In genomic region chr7:132812619-132813415, GRCm38 (mm10) we compare ENCODE assay signal across 7 mouse cellular contexts. TPM values are rescaled to one million over a fixed set of nuclear protein-coding genes. Genes with fewer than 3 reads are reported as not detected.
DNase-seq lines count a peak whose midpoint lies in the region; ATAC-seq and TF ChIP-seq lines count a peak whose summit lies in the region.

No protein-coding gene starts in this region.

- H3K27me3 ChIP-seq in embryonic facial prominence, embryonic 14.5 days (replicated peaks; ENCODE audit: control insufficient read depth, insufficient read depth, low read length), result no peaks in the 10 kb centered on the region
- no peaks in the 10 kb centered on the region for H3K27me3 ChIP-seq in heart, embryonic 16.5 days (ENCODE audit: control insufficient read depth, insufficient read depth, low read length)

- H3K36me3 ChIP-seq in ES-E14 (ENCODE audit: control insufficient read depth, insufficient read depth, low read length, poor library complexity, severe bottlenecking) (no peaks in the 10 kb centered on the region; the same call in 1 of the 2 replicates), macrophage (ENCODE audit: inconsistent target) (no peaks in the 10 kb centered on the region)
- H3K36me3 ChIP-seq in embryonic facial prominence, embryonic 14.5 days (ENCODE audit: control insufficient read depth, insufficient read depth, low read length), result no peaks in the 10 kb centered on the region
- no peaks in the 10 kb centered on the region for H3K36me3 ChIP-seq in heart, embryonic 16.5 days (ENCODE audit: control insufficient read depth, insufficient read depth)

- peak; percentile 23; the same call in 1 of the 2 replicates for ATAC-seq in embryonic facial prominence, embryonic 14.5 days (ENCODE audit: low read depth)
- ATAC-seq in heart, embryonic 16.5 days (replicated peaks; ENCODE audit: extremely low read depth, insufficient read depth, low FRiP score), result peak; percentile 42

- WGBS in embryonic facial prominence, embryonic 14.5 days, result under 1% methylated on average over 37 of the region's 59 CpGs
- WGBS in heart, embryonic 16.5 days, result under 1% methylated on average over 59 of the region's 59 CpGs
- under 1% methylated on average over 57 of the region's 59 CpGs for WGBS in macrophage (ENCODE audit: missing documents)

- H3K4me3 ChIP-seq in ES-E14 (ENCODE audit: insufficient read depth in 1 of 2, low read depth in 1 of 2, low read length in 2 of 2, poor library complexity in 1 of 2, severe bottlenecking in 1 of 2) (peak overlapping the region; percentile 75 to 85), macrophage (ENCODE audit: inconsistent target) (peak overlapping the region; percentile 74)
- peak overlapping the region; percentile 68 for H3K4me3 ChIP-seq in embryonic facial prominence, embryonic 14.5 days (ENCODE audit: low read depth, low read length)
- peak overlapping the region; percentile 66 for H3K4me3 ChIP-seq in heart, embryonic 16.5 days (ENCODE audit: low read length)

- H3K4me1 ChIP-seq in ES-E14 (ENCODE audit: control insufficient read depth in 2 of 2, insufficient read depth in 2 of 2, low read length in 2 of 2, poor library complexity in 1 of 2), result peaks cover 7 to 14% of the 10 kb centered on the region in 2 experiments
- H3K4me1 ChIP-seq in embryonic facial prominence, embryonic 14.5 days (ENCODE audit: control insufficient read depth, insufficient read depth, low read length), result peaks cover 34% of the 10 kb centered on the region
- H3K4me1 ChIP-seq in heart, embryonic 16.5 days (ENCODE audit: control insufficient read depth, insufficient read depth, low read length), result peaks cover 48% of the 10 kb centered on the region

- peak overlapping the region; percentile 77 for H3K9ac ChIP-seq in ES-E14 (ENCODE audit: insufficient read depth, low read depth, low read length, poor library complexity, severe bottlenecking)
- peak overlapping the region; percentile 81 for H3K9ac ChIP-seq in embryonic facial prominence, embryonic 14.5 days (ENCODE audit: low read depth, low read length)
- peak overlapping the region; percentile 91 for H3K9ac ChIP-seq in heart, embryonic 16.5 days (ENCODE audit: low read length)

- in situ Hi-C loops in ES-E14 (cut with MboI; ENCODE audit: low sequenced_read_pairs in 2 of 2, unreplicated experiment in 2 of 2), result no loop called here

- peak overlapping the region; percentile 84 for H3K4me2 ChIP-seq in embryonic facial prominence, embryonic 14.5 days (ENCODE audit: low read depth, low read length)
- H3K4me2 ChIP-seq in heart, embryonic 16.5 days (ENCODE audit: low read depth, low read length), result peak overlapping the region; percentile 94

- no peak overlapping the region for H3K27ac ChIP-seq in ES-E14 (ENCODE audit: insufficient read depth, low read depth, low read length, poor library complexity, severe bottlenecking)
- H3K27ac ChIP-seq in embryonic facial prominence, embryonic 14.5 days (replicated peaks; ENCODE audit: low read depth, low read length), result peak overlapping the region; percentile 88
- peak overlapping the region; percentile 96 for H3K27ac ChIP-seq in heart, embryonic 16.5 days (ENCODE audit: low read length)
- peak overlapping the region; percentile 78 for H3K27ac ChIP-seq in macrophage

- DNase-seq in ES-E14 (ENCODE audit: low read depth, low spot score), result no peak
- DNase-seq in adrenal gland, postnatal 14 days, result peak; percentile 82
- DNase-seq in embryonic facial prominence, embryonic 14.5 days (ENCODE audit: low spot score), result peak; percentile 57
- peak; percentile 65 for DNase-seq in kidney, postnatal 14 days
- peak; percentile 44 for DNase-seq in spleen, adult 12 weeks (ENCODE audit: low spot score)

- H3K79me2 ChIP-seq in macrophage (ENCODE audit: inconsistent target), result peaks cover 51% of the 10 kb centered on the region

- no peaks in the 10 kb centered on the region for H3K9me3 ChIP-seq in ES-E14 (ENCODE audit: control insufficient read depth, insufficient read depth, low read depth, low read length)
- no peaks in the 10 kb centered on the region for H3K9me3 ChIP-seq in embryonic facial prominence, embryonic 14.5 days (ENCODE audit: control insufficient read depth, low read length)
- no peaks in the 10 kb centered on the region for H3K9me3 ChIP-seq in heart, embryonic 16.5 days (replicated peaks; ENCODE audit: control insufficient read depth, low read length)

TF ChIP-seq in ES-E14, 5 proteins besides CTCF, POLR2A, EP300 and RAD21:
- TF ChIP-seq ZNF384 (IDR thresholded peaks at IDR 0.05; ENCODE audit: low read depth, low read length) (0 out of 2 replicates have a peak, but pooled peaks have one; percentile 20), MAFK (IDR thresholded peaks at IDR 0.05; ENCODE audit: insufficient read depth, low read depth, low read length) (no peak)

RNA-seq across cellular contexts. Expression of gene Fam53b, which starts 0.9 kb away (rescaled TPM):
- total RNA-seq in ES-E14 (2012; rRNA removed), result 8.6 and 8.8 TPM in 2 replicates
- 64.8 and 65.8 TPM in 2 replicates for total RNA-seq in adrenal gland, postnatal 14 days (2021)
- polyA plus RNA-seq in embryonic facial prominence, embryonic 14.5 days (2014; fragmentation: Nextera tagmentation; extraction: Ambion mirVana), result 16.5 and 21.0 TPM in 2 replicates
- polyA plus RNA-seq in heart, embryonic 16.5 days (2015; fragmentation: Nextera tagmentation; extraction: Ambion mirVana), result 16.4 and 21.8 TPM in 2 replicates
- total RNA-seq in macrophage (2018; cell fraction: chromatin; rRNA removed), result 100 to 1,000 TPM in 13 of 26 experiments, 10 to 100 TPM in 13; 24.2 to 164 (median 103) TPM
- 10 to 100 TPM; 11.4 to 67.0 (median 51.9) TPM for total RNA-seq in macrophage (2018; cell fraction: cytosol; rRNA removed)
- 100 to 1,000 TPM in 8 of 26 experiments, 10 to 100 TPM in 18; 21.6 to 149 (median 81.0) TPM for total RNA-seq in macrophage (2018; cell fraction: nucleus; rRNA removed)
- polyA plus RNA-seq in macrophage (2018), result 28.5 to 45.3 TPM (median 29.8 TPM) in 3 replicates

RNA-seq across cellular contexts. Expression of gene Eef1akmt2, which starts 39.7 kb away (rescaled TPM):
- 14.5 and 17.9 TPM in 2 replicates for total RNA-seq in ES-E14 (2012; rRNA removed)
- total RNA-seq in adrenal gland, postnatal 14 days (2021), result 26.3 and 30.4 TPM in 2 replicates
- polyA plus RNA-seq in embryonic facial prominence, embryonic 14.5 days (2014; fragmentation: Nextera tagmentation; extraction: Ambion mirVana), result 58.5 and 62.2 TPM in 2 replicates
- 35.1 and 43.0 TPM in 2 replicates for polyA plus RNA-seq in heart, embryonic 16.5 days (2015; fragmentation: Nextera tagmentation; extraction: Ambion mirVana)
- total RNA-seq in macrophage (2018; cell fraction: chromatin; rRNA removed), result 10 to 100 TPM; 16.6 to 67.7 (median 39.8) TPM
- total RNA-seq in macrophage (2018; cell fraction: cytosol; rRNA removed), result 10 to 100 TPM in 25 of 26 experiments, 1 to 10 TPM in 1; 9.6 to 21.4 (median 15.7) TPM
- total RNA-seq in macrophage (2018; cell fraction: nucleus; rRNA removed), result 10 to 100 TPM; 12.7 to 46.5 (median 25.2) TPM
- polyA plus RNA-seq in macrophage (2018), result 15.2 to 18.8 TPM (median 17.1 TPM) in 3 replicates

RNA-seq across cellular contexts. Expression of gene Abraxas2, which starts 46.2 kb away (rescaled TPM):
- 18.8 and 20.5 TPM in 2 replicates for total RNA-seq in ES-E14 (2012; rRNA removed)
- total RNA-seq in adrenal gland, postnatal 14 days (2021), result 33.6 and 35.8 TPM in 2 replicates
- 38.7 and 39.2 TPM in 2 replicates for polyA plus RNA-seq in embryonic facial prominence, embryonic 14.5 days (2014; fragmentation: Nextera tagmentation; extraction: Ambion mirVana)
- polyA plus RNA-seq in heart, embryonic 16.5 days (2015; fragmentation: Nextera tagmentation; extraction: Ambion mirVana), result 26.0 and 30.0 TPM in 2 replicates
- total RNA-seq in macrophage (2018; cell fraction: chromatin; rRNA removed), result 100 to 1,000 TPM in 6 of 26 experiments, 10 to 100 TPM in 20; 38.2 to 126 (median 79.0) TPM
- total RNA-seq in macrophage (2018; cell fraction: cytosol; rRNA removed), result 10 to 100 TPM; 38.1 to 64.3 (median 54.7) TPM
- 100 to 1,000 TPM in 1 of 26 experiments, 10 to 100 TPM in 25; 31.4 to 113 (median 66.4) TPM for total RNA-seq in macrophage (2018; cell fraction: nucleus; rRNA removed)
- polyA plus RNA-seq in macrophage (2018), result 45.4 to 73.6 TPM (median 47.0 TPM) in 3 replicates
